Mouse (Mus musculus): ENCODE measurements at regions not wholly inside any gene's neighbourhood (a gene's known extent, or its start where the extent isn't known, plus 50 kb on each side); places are given as distances from the start of the nearest gene placed in this dataset.
"Not testable (repeated sequence)": the region's sequence is repeated elsewhere in the genome, so short reads cannot be mapped to it uniquely, and the experiment has no call there.

- no peaks in the 10 kb centered on the region for H3K27me3 ChIP-seq
- in situ Hi-C loops (cut with MboI; ENCODE audit: low pct_unique_long_range_greater_than_20kb) = no loop called here
- ChIA-PET POLR2A (no interaction called here), CTCF (no interaction called here)
- no peak for TF ChIP-seq CTCF (IDR thresholded peaks at IDR 0.05)
- no peak for DNase-seq (ENCODE audit: low read depth, low spot score)
- ATAC-seq = no peak
Observed at GRCm38 (mm10) chr14:40561886-40562285, 331.2 kb downstream of the Sh2d4b start.

- DNase-seq (ENCODE audit: low read depth, low spot score); H3K27me3 ChIP-seq; CTCF ChIA-PET; POLR2A ChIA-PET; ATAC-seq; in situ Hi-C loops (cut with MboI; ENCODE audit: low pct_unique_long_range_greater_than_20kb): not testable (repeated sequence)
Observed at GRCm38 (mm10) chr14:40546421-40546820, 346.6 kb downstream of the Sh2d4b start.

- ATAC-seq (no peak), DNase-seq (ENCODE audit: low read depth, low spot score) (no peak)
- TF ChIP-seq CTCF (IDR thresholded peaks at IDR 0.05) = no peak
- CTCF ChIA-PET = no interaction called here
- in situ Hi-C loops (cut with MboI; ENCODE audit: low pct_unique_long_range_greater_than_20kb) = no loop called here
- H3K27me3 ChIP-seq = no peaks in the 10 kb centered on the region
- POLR2A ChIA-PET = interaction anchor here (0.7 kb wide), 1 partner anchor 9 kb away, joined by 3 read pairs; no protein-coding TSS in a partner anchor
Observed at GRCm38 (mm10) chr14:40533031-40533430, 360.0 kb downstream of the Sh2d4b start.

GRCm38 (mm10) chr14:40514679-40515078 is 378.4 kb downstream of the Sh2d4b start:
- CTCF ChIA-PET = no interaction called here
- H3K27me3 ChIP-seq = no peaks in the 10 kb centered on the region
- no peak for DNase-seq (ENCODE audit: low read depth, low spot score)
- no peak for ATAC-seq
- TF ChIP-seq CTCF (IDR thresholded peaks at IDR 0.05) = no peak
- in situ Hi-C loops (cut with MboI; ENCODE audit: low pct_unique_long_range_greater_than_20kb) = no loop called here
- POLR2A ChIA-PET = no interaction called here
